Mouse (Mus musculus) induced T-regulatory cell, adult 2 months (primary cell): ENCODE measurements around the gene Zbtb25.

ENCODE experiments used
- DNase-seq: peaks from one replicate; pipeline ENCODE4 v3.0.0-alpha.2; 2012; ENCODE audit warnings: low read depth

Zbtb25 gene

GRCm38 (mm10) chr12:76297830-76298229, 71.6 kb downstream of the Zbtb25 start:
- DNase-seq, result no peak
